Mouse (Mus musculus) retina, postnatal 7 days (tissue): ENCODE data around the gene Ap1s3.
"Not testable (repeated sequence)": the region's sequence is repeated elsewhere in the genome, so short reads cannot be mapped to it uniquely, and the experiment has no call there.

Experiments
- DNase-seq: peaks from one replicate; pipeline ENCODE4 v3.0.0-alpha.2; 2012; ENCODE audit warnings: low read depth, low spot score

Gene Ap1s3

DNA sequence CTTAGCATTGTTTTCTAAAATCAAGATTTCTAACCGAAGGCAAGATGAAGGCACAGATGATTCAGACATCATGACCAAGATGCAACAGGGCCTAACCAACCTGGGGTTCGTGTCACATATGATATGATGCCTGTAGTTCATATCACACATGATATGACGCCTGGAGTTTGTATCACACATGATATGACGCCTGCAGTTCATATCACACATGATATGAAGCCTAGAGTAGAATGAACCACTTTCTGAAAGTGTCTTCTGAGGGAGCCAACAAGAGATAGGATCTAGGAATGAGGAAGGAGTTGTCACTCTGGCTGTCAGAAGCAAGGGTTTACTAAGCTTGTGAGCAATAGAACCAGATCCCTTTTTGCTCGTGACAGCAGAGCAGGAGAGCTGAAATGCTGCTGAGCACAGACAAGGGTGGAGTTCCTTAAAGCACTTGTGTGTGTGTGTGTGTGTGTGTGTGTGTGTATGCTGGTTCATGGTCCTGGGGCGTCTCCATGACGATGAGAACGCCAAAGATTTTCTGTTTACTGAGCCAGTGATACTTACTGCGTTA is 2.3 kb downstream of the Ap1s3 start:
- no peak for DNase-seq

DNA sequence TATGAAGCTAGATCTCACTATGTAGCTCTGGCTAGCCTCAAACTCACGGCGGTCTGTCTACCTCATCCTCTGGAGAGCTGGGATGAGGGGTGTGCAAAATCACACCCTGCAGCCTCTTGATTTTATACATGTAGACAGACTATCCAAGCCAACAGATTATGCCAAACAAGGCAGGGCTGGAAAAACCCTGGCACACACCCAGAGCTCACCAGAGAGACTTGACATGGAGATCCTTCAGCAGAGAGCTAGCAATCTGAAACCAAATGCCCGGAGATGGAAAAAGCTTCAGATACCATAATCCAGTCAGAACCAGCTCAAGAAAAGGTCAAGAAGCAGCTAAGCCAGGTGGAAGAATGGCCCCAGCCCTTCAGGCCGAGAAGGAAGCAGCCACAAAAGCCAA is 6.9 kb downstream of the Ap1s3 start:
- DNase-seq, result no peak

DNA sequence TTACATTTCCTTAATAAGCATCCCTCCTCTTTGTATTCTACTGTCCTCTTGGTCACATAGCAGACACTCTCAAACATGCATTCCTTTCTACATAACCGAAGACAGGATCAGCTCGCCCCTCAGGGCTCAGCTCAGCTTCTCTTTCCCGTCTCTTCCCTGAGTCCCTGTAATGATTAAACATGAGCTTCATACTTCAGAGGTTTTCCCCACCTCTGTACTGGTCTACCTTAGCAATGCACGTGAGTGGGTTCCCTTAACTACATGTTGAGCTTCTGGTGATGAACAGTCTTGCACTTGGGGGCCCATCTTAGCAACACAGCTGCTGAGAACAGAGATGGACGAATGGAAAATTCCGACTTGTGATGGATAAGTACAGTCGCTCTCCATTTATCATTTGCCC is 12.2 kb downstream of the Ap1s3 start:
- no peak for DNase-seq

DNA sequence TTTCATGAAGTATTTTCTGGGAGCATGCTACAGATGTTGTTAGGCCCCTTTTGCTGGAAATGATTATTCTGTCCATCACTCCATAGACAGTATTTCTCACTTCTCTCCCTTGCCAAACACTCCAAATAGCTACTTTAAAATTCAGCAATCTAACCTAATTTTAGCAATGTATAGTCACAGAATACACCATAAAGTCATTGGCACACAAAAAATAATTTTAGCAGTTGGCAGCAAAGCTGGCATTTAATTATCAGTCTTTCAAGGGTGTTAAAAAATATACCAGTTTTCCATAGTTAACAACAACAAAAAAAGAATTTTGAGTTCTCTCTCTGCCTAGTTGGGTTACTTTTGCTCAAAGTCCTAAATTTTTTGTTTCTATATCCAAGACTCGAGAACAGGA is 14.4 kb downstream of the Ap1s3 start:
- DNase-seq, result no peak

DNA sequence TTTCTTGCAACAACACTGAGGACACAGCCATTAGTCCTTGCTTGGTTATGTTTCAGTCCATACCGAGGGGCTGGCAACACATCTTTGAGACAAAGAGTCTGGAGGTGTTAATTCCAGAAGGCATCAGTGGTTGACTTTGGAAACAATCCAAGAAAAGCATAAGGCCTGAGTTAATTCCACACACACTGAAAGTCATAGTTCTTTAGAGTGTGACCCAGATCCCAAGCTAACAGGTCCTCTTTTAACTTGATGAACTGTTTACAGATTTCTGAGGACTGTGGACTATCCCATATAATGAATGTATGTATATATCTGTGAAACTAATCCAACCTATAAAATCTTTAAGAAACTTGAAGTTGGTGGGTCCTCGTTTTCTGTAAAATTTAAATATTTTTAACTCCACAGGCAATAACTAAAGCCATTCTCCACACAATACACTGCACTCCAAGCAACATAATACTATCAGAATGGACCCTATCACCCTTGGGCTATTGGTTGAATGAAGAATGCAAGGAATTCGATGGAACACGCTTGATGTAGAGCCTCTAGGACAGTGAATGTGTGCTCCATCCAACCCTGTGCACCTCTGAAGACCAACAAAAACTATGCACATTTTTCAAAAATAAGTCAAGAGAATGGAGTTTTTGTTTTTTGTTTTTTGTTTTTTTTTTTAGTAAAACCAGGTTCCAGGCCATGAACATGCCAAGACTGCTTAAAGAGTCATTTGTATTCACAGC is 15.8 kb downstream of the Ap1s3 start:
- no peak for DNase-seq

DNA sequence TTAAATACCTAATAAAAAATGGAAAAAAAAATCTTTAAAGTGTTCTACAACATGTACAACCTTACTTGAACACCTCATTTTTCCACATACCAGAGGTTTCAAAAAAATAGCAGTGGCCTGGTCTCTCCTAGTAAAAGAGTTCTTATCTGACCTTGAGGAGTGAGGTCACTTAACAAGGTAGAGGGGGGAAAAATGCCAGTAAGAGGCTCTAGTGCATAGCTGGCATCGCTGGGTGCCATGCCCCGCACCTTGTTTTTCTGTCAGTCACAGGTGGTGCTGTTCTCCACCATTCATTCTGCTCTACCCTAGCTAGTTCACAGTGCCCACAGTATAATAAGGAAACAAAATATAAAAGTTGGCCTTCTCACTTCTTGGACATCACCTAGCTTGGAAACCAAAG is 16.8 kb downstream of the Ap1s3 start:
- no peak for DNase-seq

DNA sequence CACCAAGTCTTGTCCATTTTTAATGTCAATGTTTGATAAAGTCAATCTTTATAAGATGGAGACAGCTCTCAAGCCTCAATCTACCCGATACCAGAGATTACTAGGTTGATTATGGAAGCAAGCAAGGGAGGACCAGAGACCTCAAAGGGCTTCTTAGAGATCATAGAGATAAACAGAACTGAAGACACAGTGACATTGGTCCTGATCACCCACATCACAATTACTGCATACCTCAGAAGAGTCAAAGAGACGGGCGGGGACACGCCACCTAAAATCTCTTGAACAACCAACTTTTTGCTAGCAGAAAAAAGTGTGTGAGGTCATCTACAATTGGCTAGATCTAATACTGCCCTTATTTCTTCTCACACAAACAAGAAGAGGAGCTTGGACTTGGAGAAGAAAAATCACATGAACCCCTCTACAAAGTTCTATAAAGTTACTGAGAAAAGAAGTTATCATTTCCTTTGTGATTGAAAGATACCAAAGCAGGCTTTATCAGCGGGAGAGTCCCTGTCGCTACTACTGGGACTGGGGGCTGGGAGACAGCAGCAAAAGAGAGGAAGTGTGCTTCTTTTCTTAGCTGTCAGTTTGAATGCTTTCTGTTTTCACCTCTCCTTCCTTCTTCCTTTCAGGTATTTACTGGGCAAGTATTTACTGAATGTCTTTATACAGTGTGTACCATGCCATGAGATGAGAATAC is 28.2 kb downstream of the Ap1s3 start:
- DNase-seq, result no peak

DNA sequence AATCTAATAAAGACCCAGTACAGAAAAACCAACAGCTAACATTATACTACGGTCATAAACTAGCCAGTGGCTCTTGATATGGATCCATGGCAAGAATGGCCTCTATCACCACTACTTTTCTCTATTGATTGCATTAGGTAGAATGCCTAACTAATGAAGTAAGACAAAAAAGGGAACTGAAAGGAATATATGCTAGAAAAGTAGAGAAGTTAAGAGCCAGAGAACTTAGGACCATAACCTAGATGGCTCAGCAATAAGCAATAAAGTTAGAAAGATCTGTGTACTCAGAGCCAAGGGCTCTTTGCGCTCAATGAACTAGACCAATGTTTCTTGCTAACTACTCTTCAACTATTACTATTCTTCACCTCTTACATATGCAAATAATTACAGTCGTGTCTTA is 29.1 kb downstream of the Ap1s3 start:
- DNase-seq, result no peak

DNA sequence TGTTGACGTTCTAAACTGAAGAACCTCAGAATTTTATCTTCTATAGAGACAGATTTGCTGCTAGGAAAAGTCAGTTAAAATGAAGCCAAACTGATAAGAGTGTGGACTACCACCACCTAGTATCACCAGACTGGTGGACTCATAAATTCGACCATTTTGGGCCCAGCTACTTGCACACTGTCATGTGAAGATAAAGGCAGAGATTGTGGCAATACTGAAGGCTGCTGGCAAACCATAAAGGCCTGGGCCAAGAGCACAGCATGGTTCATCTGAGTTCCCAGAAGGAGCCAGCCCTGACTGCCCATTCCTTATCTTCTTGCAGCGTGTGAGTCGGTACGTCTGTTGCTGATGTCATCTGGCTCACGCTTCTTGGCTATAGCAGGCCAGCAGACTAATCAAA is 30.4 kb downstream of the Ap1s3 start:
- no peak for DNase-seq

DNA sequence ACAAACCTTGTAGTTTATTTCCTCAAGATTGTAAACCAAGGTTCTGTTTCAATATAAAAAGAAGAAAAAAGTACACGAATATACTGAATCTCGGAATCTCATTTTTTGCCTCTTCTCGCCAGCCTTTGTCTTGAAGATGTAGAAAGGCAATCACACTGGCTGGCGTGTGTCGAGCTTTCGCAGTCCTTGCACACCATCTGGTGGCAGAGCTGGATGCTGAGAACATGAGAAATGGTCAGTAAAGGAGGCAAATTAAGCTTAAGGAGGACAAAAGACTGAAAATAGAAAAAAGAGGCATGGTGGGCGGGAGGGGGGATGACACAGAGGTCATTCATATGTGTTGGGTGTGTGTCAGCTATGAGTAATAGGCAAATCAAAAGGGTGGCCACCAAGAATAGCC is 31.6 kb downstream of the Ap1s3 start:
- peak; percentile 43 for DNase-seq

DNA sequence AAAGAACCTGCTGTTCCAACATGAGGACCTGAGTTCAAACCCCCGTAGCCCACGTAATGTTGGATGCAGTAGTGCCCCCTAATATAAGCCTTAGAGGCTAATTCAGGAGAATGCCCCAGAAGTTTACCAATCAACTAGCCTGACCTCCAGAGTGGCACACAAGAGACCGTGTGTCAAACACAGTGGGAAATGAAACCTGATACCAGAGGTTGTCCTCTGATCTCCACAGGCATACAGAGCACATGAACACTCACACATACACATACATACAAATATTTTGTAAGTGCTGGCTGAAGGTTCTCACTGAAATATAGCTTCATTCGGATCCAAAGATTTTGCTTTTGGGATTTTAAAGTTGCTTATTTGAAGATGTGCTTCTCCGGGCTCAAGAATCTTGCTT is 32.1 kb downstream of the Ap1s3 start:
- DNase-seq, result no peak

DNA sequence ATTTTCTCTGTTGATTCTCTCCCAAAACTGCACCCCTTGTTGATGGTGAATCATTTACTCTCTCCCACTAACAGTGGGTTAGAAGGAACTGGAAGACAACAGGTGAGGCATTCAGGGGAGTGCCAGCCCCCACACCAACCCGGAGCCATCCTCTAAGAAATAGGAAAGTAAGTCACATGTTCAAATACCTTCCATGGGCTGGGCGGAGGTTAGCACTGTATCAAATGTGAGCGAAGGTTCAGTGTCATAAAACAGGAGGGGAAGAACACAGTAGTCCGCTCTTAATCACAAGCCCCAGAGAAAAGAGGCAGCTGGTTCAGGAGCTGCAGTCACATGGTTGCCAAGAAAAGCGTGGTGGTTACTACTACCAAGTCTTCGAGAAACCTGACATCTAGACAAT is 32.7 kb downstream of the Ap1s3 start:
- DNase-seq, result no peak

DNA sequence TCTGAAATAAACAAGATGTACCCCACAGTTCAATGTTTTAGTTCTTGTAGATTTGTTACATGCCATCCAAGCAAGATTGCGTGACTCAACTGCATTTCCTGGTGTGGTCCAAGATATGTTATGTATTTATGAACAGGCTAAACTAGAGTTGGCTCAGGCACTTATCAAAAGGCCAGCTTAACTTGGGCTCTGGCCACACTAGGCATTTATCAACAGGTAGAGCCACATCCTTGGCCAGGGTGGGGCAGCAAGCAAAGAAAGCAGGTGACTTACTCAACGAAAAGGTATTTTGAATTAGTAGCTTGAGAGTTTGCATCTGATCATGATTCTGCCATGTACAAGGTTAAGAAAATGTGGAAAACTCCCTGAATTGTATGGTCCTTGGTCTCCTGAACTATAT is 34.0 kb downstream of the Ap1s3 start:
- no peak for DNase-seq

DNA sequence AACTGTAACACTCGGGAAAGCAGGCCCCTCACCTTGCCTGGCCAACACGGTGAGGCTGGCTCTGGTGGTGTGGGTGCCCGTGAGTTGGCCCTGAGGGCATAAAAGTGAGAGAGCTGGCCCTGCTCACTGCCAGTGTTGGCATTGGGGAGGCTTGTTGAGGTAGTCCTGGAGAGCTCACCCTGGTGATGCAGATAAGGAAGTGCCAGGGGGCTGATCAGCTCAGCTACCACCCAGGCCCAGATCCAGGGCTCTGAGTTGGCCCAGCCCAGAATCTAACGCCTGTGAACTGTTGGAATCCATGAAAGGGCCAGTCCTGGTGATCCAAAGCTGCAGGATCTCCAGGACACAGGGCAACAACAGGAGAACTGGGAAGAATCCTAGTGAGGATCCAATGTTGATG is 40.3 kb downstream of the Ap1s3 start:
- DNase-seq, result no peak

DNA sequence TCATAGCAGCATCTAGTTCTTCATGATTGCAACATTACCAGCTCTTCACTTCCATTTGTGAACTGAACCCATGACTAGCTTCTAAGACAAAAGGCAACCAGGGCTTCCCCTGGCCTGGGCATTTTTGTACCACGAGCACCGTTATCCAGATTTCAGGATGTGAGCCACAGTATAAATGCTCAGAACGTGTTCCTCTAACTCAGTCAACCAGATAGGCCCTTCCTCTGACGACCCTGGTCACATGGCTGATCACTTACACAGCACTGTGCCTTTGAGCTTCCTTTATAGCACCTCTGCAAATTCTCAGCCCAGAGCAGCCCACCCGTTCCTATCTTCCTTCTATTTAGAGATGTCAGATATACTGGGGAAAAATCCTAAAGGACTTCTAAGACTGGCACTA is 42.0 kb downstream of the Ap1s3 start:
- DNase-seq, result no peak

DNA sequence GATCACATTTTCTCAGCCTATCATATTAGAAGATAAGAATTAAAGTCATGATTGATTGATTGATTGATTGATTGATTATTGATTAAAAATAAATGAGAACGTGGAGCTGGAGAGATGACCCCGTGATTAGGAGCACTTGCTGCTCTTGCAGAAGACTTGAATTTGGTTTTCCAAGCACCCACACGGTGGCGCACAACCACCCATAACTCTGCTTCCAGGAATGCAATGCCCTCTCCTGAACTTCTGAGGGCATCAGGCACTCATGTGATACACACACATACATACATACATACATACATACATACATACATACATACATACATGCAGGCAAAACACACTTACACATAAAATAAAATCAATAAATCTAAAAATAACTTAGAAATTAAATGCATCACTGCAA is 45.6 kb downstream of the Ap1s3 start:
- DNase-seq, result no peak

DNA sequence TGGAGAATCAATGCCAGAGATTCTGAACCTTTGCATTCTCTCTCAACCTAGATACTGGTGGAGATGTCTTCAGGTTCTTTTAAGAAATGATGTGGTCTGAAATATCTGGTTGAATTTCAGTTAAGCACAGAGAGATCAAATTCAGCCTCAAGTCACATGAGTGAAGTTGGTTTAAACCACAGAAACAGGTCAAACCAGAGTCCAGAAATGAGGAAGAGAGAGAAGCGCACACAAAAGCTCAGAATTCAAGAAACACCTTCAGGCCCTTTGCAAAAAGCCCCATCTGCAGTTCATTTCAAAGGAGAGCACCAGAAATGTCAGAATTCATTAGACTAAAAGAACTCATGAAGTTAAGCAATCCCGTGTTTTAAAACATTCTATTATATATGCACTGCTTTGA is 52.3 kb downstream of the Ap1s3 start:
- DNase-seq, result no peak

DNA sequence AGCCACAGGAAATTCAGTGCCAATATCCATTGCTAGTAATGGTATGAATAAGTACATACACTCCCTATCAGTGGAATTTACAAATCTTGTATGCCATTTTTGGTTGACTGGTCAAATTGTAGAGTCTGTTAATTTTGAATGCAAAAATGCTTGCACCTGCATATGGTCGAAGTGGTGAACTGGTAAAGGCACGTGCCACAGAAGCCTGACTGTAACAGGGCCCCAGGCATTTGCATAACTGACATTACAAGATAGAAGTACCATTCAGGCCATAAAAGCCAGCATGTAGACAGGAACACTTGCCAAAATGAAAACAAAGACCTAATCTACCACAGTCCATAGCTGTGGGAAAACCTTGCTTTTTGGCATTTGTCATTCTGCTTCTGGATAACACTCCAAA is 55.3 kb downstream of the Ap1s3 start:
- no peak for DNase-seq

DNA sequence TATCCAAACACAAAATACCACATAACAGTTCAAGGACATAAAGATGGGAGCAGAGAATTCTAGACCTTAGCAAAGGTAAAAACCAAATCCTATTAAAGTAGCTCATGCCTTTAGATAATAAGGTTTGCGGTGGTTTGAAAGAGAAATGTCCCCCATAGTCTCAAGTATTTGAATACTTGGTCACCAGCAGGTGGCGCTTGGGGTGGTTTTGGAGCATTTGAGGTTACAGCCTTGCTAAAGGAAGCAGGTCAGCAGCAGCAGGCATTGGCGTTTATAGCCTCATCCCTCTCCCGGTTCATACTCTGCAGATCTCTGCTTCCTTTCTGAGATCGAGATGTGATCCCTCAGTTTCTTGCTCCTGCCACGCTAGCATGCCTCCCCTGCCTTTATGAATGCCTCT is 57.3 kb downstream of the Ap1s3 start:
- no peak for DNase-seq

DNA sequence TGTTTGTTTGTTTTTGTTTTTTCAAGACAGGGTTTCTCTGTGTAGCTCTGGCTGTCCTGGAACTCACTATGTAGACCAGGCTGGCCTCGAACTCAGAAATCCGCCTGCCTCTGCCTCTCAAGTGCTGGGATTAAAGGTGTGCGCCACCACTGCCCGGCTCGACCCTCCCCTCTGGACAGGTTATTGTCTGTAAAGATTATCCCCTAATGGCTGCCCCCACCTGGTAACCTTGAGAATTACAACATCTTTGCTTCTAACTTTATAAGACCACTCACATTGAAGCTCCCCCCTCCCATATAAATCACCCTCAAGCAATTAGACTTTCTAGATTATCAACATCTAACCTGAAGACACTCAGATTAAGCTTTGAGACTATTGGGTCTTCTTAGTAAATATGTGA is 60.5 kb downstream of the Ap1s3 start:
- not testable (repeated sequence) for DNase-seq

DNA sequence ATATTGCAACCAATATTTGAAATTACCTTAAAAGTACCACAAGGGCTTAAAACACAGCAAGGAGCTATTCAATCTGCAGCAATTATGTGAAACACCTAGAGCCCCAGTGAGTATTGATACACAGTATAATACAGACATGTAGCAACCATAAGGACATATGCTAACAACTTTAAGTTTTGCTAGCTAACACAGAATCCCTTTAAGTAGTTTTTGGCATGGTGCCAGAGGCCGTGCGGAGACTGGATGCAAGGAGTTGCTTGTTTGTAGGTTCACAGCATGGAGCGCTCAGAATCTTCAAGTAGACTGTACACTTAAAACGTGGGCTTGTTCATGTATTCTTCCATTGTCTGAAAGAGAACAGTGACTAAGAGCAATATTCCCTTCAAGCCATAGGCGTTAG is 62.9 kb downstream of the Ap1s3 start:
- DNase-seq, result not testable (repeated sequence)

DNA sequence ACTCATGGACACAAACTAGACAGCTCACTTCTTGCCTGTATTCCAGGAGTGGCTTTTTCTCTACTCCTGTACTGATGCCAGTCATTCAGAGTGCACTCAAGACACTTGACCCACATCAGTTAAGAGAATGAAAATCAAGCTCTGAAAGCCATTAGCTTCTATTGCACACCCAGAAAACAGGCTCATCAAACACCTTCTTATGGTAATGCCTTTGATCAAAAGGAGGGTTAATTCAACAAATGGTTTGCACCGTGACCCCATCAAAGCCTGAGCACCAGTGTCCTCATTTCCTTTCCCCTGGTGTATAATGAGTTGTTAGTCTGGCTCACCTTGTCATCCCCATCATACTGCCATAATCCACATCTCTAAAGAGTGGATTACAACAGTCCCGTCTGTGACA is 69.3 kb downstream of the Ap1s3 start:
- DNase-seq, result no peak
